In the genomic region with DNA sequence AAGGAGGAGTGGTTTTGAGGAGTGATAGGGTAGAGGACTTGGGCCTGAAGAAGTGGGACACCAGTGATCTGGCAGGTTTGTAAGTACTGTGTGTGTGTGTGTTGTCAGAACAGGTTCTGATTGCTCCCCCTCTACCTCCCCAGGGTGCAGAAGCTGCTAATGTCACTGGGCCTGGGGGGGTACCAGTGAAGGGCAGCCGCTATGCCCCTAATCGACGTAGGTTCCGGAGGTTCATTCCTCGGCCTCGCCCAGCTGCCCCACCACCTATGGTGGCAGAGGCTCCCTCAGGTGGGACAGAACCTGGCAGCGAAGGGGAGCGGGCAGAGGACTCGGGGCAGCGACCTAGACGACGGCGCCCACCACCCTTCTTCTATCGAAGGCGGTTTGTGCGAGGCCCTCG, we compare ENCODE assay signal across 21 mouse cellular contexts. TPM values are rescaled to one million over a fixed set of nuclear protein-coding genes. Genes with fewer than 3 reads are reported as not detected.
"Had no signal": no experiment of that assay in that cellular context is flagged by ENCODE, and none has a peak within 500 bp of the region (broad histone marks: within the 10 kb centered on the region; RNA-seq: fewer than 3 reads in every experiment).

No protein-coding gene starts in this region.

- H3K4me2 ChIP-seq: lung, embryonic 14.5 days; midbrain, embryonic 12.5 days; neural tube, embryonic 13.5 days; neural tube, embryonic 15.5 days had no signal

- H3K4me3 ChIP-seq: midbrain, embryonic 10.5 days; midbrain, embryonic 12.5 days; myocyte; neural tube, embryonic 13.5 days; neural tube, embryonic 15.5 days had no signal

- H3K9me3 ChIP-seq: midbrain, embryonic 10.5 days; midbrain, embryonic 12.5 days; neural tube, embryonic 13.5 days; neural tube, embryonic 15.5 days had no signal

- ATAC-seq: midbrain, embryonic 16.5 days had no signal

- H3K36me3 ChIP-seq: neural tube, embryonic 13.5 days; neural tube, embryonic 15.5 days had no signal

- H3K27ac ChIP-seq: midbrain, embryonic 12.5 days; neural tube, embryonic 13.5 days; neural tube, embryonic 15.5 days had no signal

- DNase-seq: lung, adult 18-20 months; lung, embryonic 14.5 days; lung, postnatal 10 days; lung, postnatal 4 days; midbrain, embryonic 14.5 days; retina, postnatal 1 day; right cerebral cortex, adult 18-20 months; right cerebral cortex, postnatal 25 days; right cerebral cortex, postnatal 4 days; spleen, adult 18-20 months; thymus, adult 18-20 months; thymus, postnatal 14 days; thymus, postnatal 36 days had no signal

- H3K9ac ChIP-seq: lung, embryonic 14.5 days; midbrain, embryonic 12.5 days; neural tube, embryonic 13.5 days; neural tube, embryonic 15.5 days had no signal

RNA-seq across cellular contexts. Expression of gene Ybx2, which starts 4.1 kb away (rescaled TPM):
- total RNA-seq: megakaryocyte, adult 5-6 weeks; megakaryocyte-erythroid progenitor cell, adult 5-6 weeks had no signal

RNA-seq across cellular contexts. Expression of gene Cldn7, which starts 24.8 kb away (rescaled TPM):
- total RNA-seq: megakaryocyte, adult 5-6 weeks; megakaryocyte-erythroid progenitor cell, adult 5-6 weeks had no signal
- polyA plus RNA-seq: midbrain, embryonic 14.5 days; myocyte had no signal
